Mouse (Mus musculus) liver, adult 2 months (tissue): ENCODE results near the gene Eef2k.

Source experiments
- CTCF ChIP-seq: fragments of 200-500 bp; IDR thresholded peaks from 2 replicates; pipeline ENCODE4 v1.5.1; 2011; ENCODE audit warnings: low read depth, low read length, control low read depth
- POLR2A ChIP-seq: fragments of 200-500 bp; IDR thresholded peaks from 2 replicates; pipeline ENCODE4 v1.6.1; 2011; ENCODE audit warnings: low read length, control low read depth; ENCODE audit not compliant: insufficient read depth; ENCODE audit errors: extremely low read depth

GRCm38 (mm10) chr7:120880770-120881169 lies 38.1 kb downstream of the Eef2k start:
- no peak for TF ChIP-seq CTCF
- TF ChIP-seq POLR2A, result no peak
